Mouse (Mus musculus) heart, adult 2 months (tissue): ENCODE measurements at regions not wholly inside any gene's neighbourhood (a gene's known extent, or its start where the extent isn't known, plus 50 kb on each side); places are given as distances from the start of the nearest gene placed in this dataset.

Experiments
- CTCF ChIP-seq: fragments of 200-600 bp; IDR thresholded peaks from 2 replicates; pipeline ENCODE4 v1.8.1; 2022; ENCODE audit warnings: antibody characterized with exemption, mild to moderate bottlenecking, moderate library complexity
- POLR2A ChIP-seq: fragments of 200-500 bp; IDR thresholded peaks from 2 replicates; pipeline ENCODE4 v1.6.1; 2011; ENCODE audit warnings: mild to moderate bottlenecking, low read depth, low read length, control low read depth; ENCODE audit not compliant: insufficient read depth

DNA sequence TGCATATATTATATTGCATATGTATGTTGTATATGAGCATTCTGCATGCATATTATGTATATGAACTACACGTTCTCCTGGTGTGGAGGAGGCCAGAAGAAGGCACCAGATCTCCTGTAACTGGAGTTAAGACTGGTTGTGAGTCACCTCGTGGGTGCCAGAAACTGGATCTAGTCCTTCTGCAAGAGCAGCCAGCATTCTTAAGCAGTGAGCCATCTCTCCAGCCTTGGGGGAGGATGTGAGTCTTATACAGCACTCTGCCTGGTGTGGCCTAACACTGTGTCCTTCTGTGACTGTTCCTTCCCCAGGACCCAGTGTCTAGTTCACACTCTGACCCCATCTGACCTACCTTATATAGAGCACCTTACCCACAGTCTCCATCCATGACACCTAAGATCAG, 121.6 kb downstream of the Gm26897 start:
- TF ChIP-seq CTCF (no peak), POLR2A (no peak)
